Mouse (Mus musculus): Measurements from ENCODE around the gene Dmrt2.

GRCm38 (mm10) chr19:25641786-25642185 lies 30.4 kb upstream of the Dmrt2 start:
- TF ChIP-seq CTCF (conservative IDR thresholded peaks at IDR 0.05; ENCODE audit: insufficient read depth, insufficient read length, low read depth, low read length) (no peak), POLR2A (IDR thresholded peaks at IDR 0.05; ENCODE audit: low read depth, low read length) (no peak)

All from kidney, adult 2 months (tissue).